Mouse (Mus musculus) testis, adult 2 months (tissue): ENCODE measurements around the gene Fnbp1. TPM values are rescaled to one million over a fixed set of nuclear protein-coding genes. Genes with fewer than 3 reads are reported as not detected.
"Not testable (repeated sequence)": the region's sequence is repeated elsewhere in the genome, so short reads cannot be mapped to it uniquely, and the experiment has no call there.

Experiments used
- H3K27ac ChIP-seq: fragments of 200-500 bp; 2 replicates; pipeline ENCODE4 v1.5.1; 2012; ENCODE audit warnings: low read depth, low read length; ENCODE audit not compliant: control insufficient read depth, insufficient read depth
- H3K27me3 ChIP-seq: fragments of 200-500 bp; 2 replicates; pipeline ENCODE4 v1.6.1; 2012; ENCODE audit warnings: mild to moderate bottlenecking, low read length, moderate library complexity; ENCODE audit not compliant: control insufficient read depth, insufficient read depth
- H3K36me3 ChIP-seq: fragments of 200-500 bp; 2 replicates; pipeline ENCODE4 v1.6.1; 2012; ENCODE audit warnings: mild to moderate bottlenecking, low read length; ENCODE audit not compliant: control insufficient read depth, insufficient read depth
- H3K4me1 ChIP-seq: fragments of 200-500 bp; 2 replicates; pipeline ENCODE4 v1.6.1; 2012; ENCODE audit warnings: low read length; ENCODE audit not compliant: control insufficient read depth, insufficient read depth
- H3K4me3 ChIP-seq: fragments of 200-500 bp; 2 replicates; pipeline ENCODE4 v1.5.1; 2012; ENCODE audit warnings: low read depth, mild to moderate bottlenecking, low read length, moderate library complexity, mixed read lengths; ENCODE audit not compliant: control insufficient read depth
- CTCF ChIP-seq: fragments of 200-500 bp; IDR thresholded peaks from 2 replicates; pipeline ENCODE4 v1.5.1; 2012; ENCODE audit warnings: low read depth, mild to moderate bottlenecking, inconsistent platforms, low read length, moderate library complexity; ENCODE audit not compliant: control insufficient read depth, insufficient read depth, insufficient replicate concordance
- POLR2A ChIP-seq: fragments of 200-500 bp; IDR thresholded peaks from 2 replicates; pipeline ENCODE4 v1.6.1; 2012; ENCODE audit warnings: low read depth, mild to moderate bottlenecking, inconsistent platforms, low read length, moderate library complexity; ENCODE audit not compliant: control insufficient read depth
- polyA plus RNA-seq: library from polyadenylated mRNA; depleted of rRNA; stranded (reverse); fragments of >200 nt; gene quantifications from 2 replicates; pipeline ENCODE4 v1.2.3, GENCODE M21; 2012

The Fnbp1 gene
- polyA plus RNA-seq, 1 experiment: 6.3 TPM

DNA sequence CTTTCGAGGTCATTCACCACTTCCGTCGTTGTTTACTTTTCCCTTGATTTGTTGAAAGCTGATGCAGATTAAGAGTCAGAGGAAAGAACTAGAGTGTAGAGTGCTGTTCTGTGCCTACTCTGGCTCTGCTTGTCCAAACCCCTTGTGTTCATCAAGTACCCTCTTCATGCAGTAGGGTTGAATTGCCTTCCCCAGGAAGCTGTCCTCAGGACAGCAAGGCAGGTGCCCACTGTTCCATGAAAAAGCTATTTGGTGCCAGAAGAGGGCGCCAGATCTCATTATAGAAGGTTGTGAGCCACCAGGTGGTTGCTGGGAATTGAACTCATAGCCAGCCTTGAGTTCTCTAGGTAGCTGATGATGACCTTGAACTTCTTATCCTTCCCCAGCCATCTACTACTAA lies 31.5 kb upstream of the Fnbp1 start:
- H3K36me3 ChIP-seq: peaks cover 7% of the 10 kb centered on the region
- no peak for TF ChIP-seq POLR2A
- TF ChIP-seq CTCF: no peak

GRCm38 (mm10) chr2:31172536-31172935 lies 30.7 kb upstream of the Fnbp1 start:
- no peak for TF ChIP-seq POLR2A
- TF ChIP-seq CTCF: no peak
- Histone ChIP-seq H3K4me3 (no peak overlapping the region), H3K4me1 (no peaks in the 10 kb centered on the region), H3K27me3 (no peaks in the 10 kb centered on the region), H3K36me3 (peaks cover 5% of the 10 kb centered on the region), H3K27ac (no peak overlapping the region)

More for the DNA sequence above, 31.5 kb upstream of the Fnbp1 start:
- H3K27ac ChIP-seq: no peak overlapping the region
- no peak overlapping the region for H3K4me3 ChIP-seq
- H3K4me1 ChIP-seq: no peaks in the 10 kb centered on the region
- H3K27me3 ChIP-seq: no peaks in the 10 kb centered on the region

DNA sequence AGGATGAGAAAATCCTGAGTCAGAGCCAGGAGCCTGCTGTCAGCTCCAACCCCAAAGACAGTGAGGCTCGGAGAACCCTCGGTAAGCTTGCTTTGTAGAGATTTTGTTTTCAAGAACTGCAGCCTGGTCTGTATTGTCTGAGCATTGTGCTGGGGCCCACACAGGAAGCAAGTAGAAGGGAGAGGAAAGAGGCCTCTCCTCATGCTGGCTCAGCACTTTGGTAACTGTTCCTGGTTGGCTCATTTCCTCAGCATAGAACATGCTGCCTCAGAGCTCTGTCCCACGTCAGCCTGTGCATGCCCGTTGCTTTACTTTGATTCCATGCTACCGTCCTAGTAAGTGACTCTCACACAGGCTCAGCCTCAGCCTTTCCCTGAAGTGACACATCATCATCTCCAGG lies 30.2 kb upstream of the Fnbp1 start:
- H3K4me1 ChIP-seq: no peaks in the 10 kb centered on the region
- H3K27ac ChIP-seq: no peak overlapping the region
- H3K27me3 ChIP-seq: no peaks in the 10 kb centered on the region
- H3K36me3 ChIP-seq: peaks cover 5% of the 10 kb centered on the region
- H3K4me3 ChIP-seq: no peak overlapping the region
- TF ChIP-seq POLR2A: no peak
- TF ChIP-seq CTCF: no peak

DNA sequence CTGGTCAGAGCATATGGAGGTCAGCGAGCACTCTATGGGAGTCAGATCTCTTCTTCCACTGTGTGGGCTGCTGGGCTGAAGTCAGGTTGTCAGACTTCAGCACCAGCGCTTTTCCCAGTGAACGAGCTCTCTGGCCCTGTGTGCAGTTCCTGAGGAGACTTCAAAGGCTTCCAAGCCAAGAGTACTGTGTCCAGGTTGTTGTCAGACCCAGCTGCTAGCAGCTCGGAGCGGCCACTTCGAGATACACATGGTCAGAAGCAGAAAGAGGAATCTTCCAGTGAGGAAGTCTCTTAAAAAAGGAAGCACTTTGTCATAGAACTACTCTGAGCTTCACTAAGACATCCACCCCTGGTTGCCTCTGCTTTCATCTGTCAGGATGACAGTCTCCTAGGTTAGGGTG lies 28.4 kb upstream of the Fnbp1 start:
- Histone ChIP-seq H3K36me3 (peaks cover 5% of the 10 kb centered on the region; the same call in 1 of the 2 replicates), H3K27me3 (no peaks in the 10 kb centered on the region), H3K4me1 (no peaks in the 10 kb centered on the region), H3K27ac (no peak overlapping the region), H3K4me3 (no peak overlapping the region)
- TF ChIP-seq POLR2A: no peak
- no peak for TF ChIP-seq CTCF

GRCm38 (mm10) chr2:31169001-31169400 lies 27.2 kb upstream of the Fnbp1 start:
- peaks cover 5% of the 10 kb centered on the region; the same call in 1 of the 2 replicates for H3K36me3 ChIP-seq
- TF ChIP-seq CTCF: 0 out of 2 replicates have a peak, but pooled peaks have one; percentile 5
- no peak for TF ChIP-seq POLR2A
- no peak overlapping the region for H3K27ac ChIP-seq
- no peak overlapping the region for H3K4me3 ChIP-seq
- no peaks in the 10 kb centered on the region for H3K27me3 ChIP-seq
- H3K4me1 ChIP-seq: no peaks in the 10 kb centered on the region; the same call in 1 of the 2 replicates

- not testable (repeated sequence) for H3K27ac ChIP-seq, H3K27me3 ChIP-seq, H3K4me3 ChIP-seq, H3K36me3 ChIP-seq, H3K4me1 ChIP-seq
Measured at GRCm38 (mm10) chr2:31167571-31167970, 25.8 kb upstream of the Fnbp1 start.

GRCm38 (mm10) chr2:31165529-31165928 lies 23.7 kb upstream of the Fnbp1 start:
- H3K36me3 ChIP-seq: peaks cover 5% of the 10 kb centered on the region; the same call in 1 of the 2 replicates
- no peaks in the 10 kb centered on the region; the same call in 1 of the 2 replicates for H3K4me1 ChIP-seq
- H3K4me3 ChIP-seq: no peak overlapping the region
- H3K27ac ChIP-seq: no peak overlapping the region
- no peaks in the 10 kb centered on the region for H3K27me3 ChIP-seq
- no peak for TF ChIP-seq POLR2A
- no peak for TF ChIP-seq CTCF
